Mouse (Mus musculus) embryonic facial prominence, embryonic 11.5 days (tissue): ENCODE data around the gene Nap1l1. TPM values are rescaled to one million over a fixed set of nuclear protein-coding genes. Genes with fewer than 3 reads are reported as not detected.

Source experiments
- ATAC-seq: fragments of 200-750 bp; cut with Nextera tagmentation; replicated peaks from 2 replicates; pipeline ENCODE4 v1.8.0; 2017; ENCODE audit warnings: low read depth; ENCODE audit not compliant: insufficient number of reproducible peaks, low FRiP score, low TSS enrichment
- DNase-seq: peaks from one replicate; pipeline ENCODE4 v3.0.0-alpha.2; 2015; ENCODE audit warnings: low spot score
- H3K27ac ChIP-seq: fragments of 300-500 bp; sonication (generic); replicated peaks from 2 replicates; pipeline ENCODE4 v1.5.1; 2014; ENCODE audit warnings: mild to moderate bottlenecking, low read depth, low read length, control low read depth
- H3K27me3 ChIP-seq: fragments of 300-500 bp; sonication (generic); 2 replicates; pipeline ENCODE4 v1.6.1; 2014; ENCODE audit warnings: mild to moderate bottlenecking, low read length, moderate library complexity, mixed read lengths; ENCODE audit not compliant: control insufficient read depth, insufficient read depth
- H3K36me3 ChIP-seq: fragments of 300-500 bp; sonication (generic); replicated peaks from 2 replicates; pipeline ENCODE4 v1.6.1; 2014; ENCODE audit warnings: low read depth, mild to moderate bottlenecking, low read length, moderate library complexity, mixed read lengths; ENCODE audit not compliant: control insufficient read depth, insufficient read depth
- H3K4me1 ChIP-seq: fragments of 300-500 bp; sonication (generic); 2 replicates; pipeline ENCODE4 v1.6.1; 2014; ENCODE audit warnings: low read length, mixed read lengths; ENCODE audit not compliant: control insufficient read depth, insufficient read depth
- H3K4me2 ChIP-seq: fragments of 300-500 bp; sonication (generic); 2 replicates; pipeline ENCODE4 v1.6.1; 2014; ENCODE audit warnings: low read depth, mild to moderate bottlenecking, control low read depth, low read length, moderate library complexity
- H3K4me3 ChIP-seq: fragments of 300-500 bp; sonication (generic); 2 replicates; pipeline ENCODE4 v1.5.1; 2014; ENCODE audit warnings: low read depth, low read length, control low read depth
- H3K9ac ChIP-seq: fragments of 300-500 bp; sonication (generic); replicated peaks from 2 replicates; pipeline ENCODE4 v1.6.1; 2014; ENCODE audit warnings: mild to moderate bottlenecking, control low read depth, low read length
- H3K9me3 ChIP-seq: fragments of 300-500 bp; sonication (generic); replicated peaks from 2 replicates; pipeline ENCODE4 v1.6.1; 2016; ENCODE audit warnings: mild to moderate bottlenecking, low read length, inconsistent platforms, mixed read lengths; ENCODE audit not compliant: control insufficient read depth
- WGBS: fragments of 180-500 bp; shearing (Covaris S2); extraction: QIAGEN DNeasy Blood & Tissue Kit; methylation state at CpG from one replicate; pipeline ENCODE4 v1.1.7; 2014; 5-methylcytosine and 5-hydroxymethylcytosine counted together
- polyA plus RNA-seq: library from polyadenylated mRNA; unstranded; fragments of >200 nt; fragmentation: Nextera tagmentation; extraction: Ambion mirVana; gene quantifications from 2 replicates; pipeline ENCODE4 v1.2.1, GENCODE M21; 2014

The Nap1l1 gene
- polyA plus RNA-seq, 1 experiment from 2014 or later, result 443 TPM

- H3K27ac ChIP-seq, result no peak overlapping the region
- DNase-seq, result no peak
- no peaks in the 10 kb centered on the region for H3K9me3 ChIP-seq
- H3K27me3 ChIP-seq, result no peaks in the 10 kb centered on the region
- 84% methylated on average over 10 of the region's 10 CpGs for WGBS
- no peaks in the 10 kb centered on the region for H3K36me3 ChIP-seq
- no peak overlapping the region for H3K4me2 ChIP-seq
- ATAC-seq, result no peak
- H3K9ac ChIP-seq, result no peak overlapping the region
- no peaks in the 10 kb centered on the region; the same call in none of the 2 replicates for H3K4me1 ChIP-seq
- no peak overlapping the region for H3K4me3 ChIP-seq
Observed at GRCm38 (mm10) chr10:111512036-111512568, 39.1 kb downstream of the Nap1l1 start.

- Histone ChIP-seq H3K4me2 (no peak overlapping the region), H3K27ac (no peak overlapping the region), H3K27me3 (no peaks in the 10 kb centered on the region), H3K36me3 (no peaks in the 10 kb centered on the region), H3K9me3 (no peaks in the 10 kb centered on the region), H3K4me1 (no peaks in the 10 kb centered on the region; the same call in none of the 2 replicates), H3K9ac (no peak overlapping the region), H3K4me3 (no peak overlapping the region)
- DNase-seq (no peak), ATAC-seq (no peak)
- 89% methylated on average over 5 of the region's 5 CpGs for WGBS
Observed at GRCm38 (mm10) chr10:111514282-111514885, 41.4 kb downstream of the Nap1l1 start.

GRCm38 (mm10) chr10:111515071-111516010 is 42.3 kb downstream of the Nap1l1 start:
- Histone ChIP-seq H3K4me1 (no peaks in the 10 kb centered on the region; the same call in none of the 2 replicates), H3K9me3 (no peaks in the 10 kb centered on the region), H3K27me3 (no peaks in the 10 kb centered on the region), H3K27ac (no peak overlapping the region), H3K4me2 (no peak overlapping the region), H3K4me3 (no peak overlapping the region), H3K36me3 (no peaks in the 10 kb centered on the region), H3K9ac (no peak overlapping the region)
- ATAC-seq, result no peak
- no peak for DNase-seq
- WGBS, result 81% methylated on average over 17 of the region's 17 CpGs

GRCm38 (mm10) chr10:111516172-111516588 is 43.2 kb downstream of the Nap1l1 start:
- ATAC-seq (0 out of 2 replicates have a peak, but pooled peaks have one; percentile 12), DNase-seq (no peak)
- 38% methylated on average over 13 of the region's 13 CpGs for WGBS

GRCm38 (mm10) chr10:111516804-111517436 is 43.9 kb downstream of the Nap1l1 start:
- DNase-seq (no peak), ATAC-seq (no peak)
- Histone ChIP-seq H3K4me3 (no peak overlapping the region), H3K4me2 (no peak overlapping the region), H3K9me3 (no peaks in the 10 kb centered on the region), H3K9ac (no peak overlapping the region), H3K27me3 (no peaks in the 10 kb centered on the region), H3K4me1 (no peaks in the 10 kb centered on the region; the same call in none of the 2 replicates), H3K36me3 (no peaks in the 10 kb centered on the region), H3K27ac (no peak overlapping the region)
- 84% methylated on average over 8 of the region's 8 CpGs for WGBS

More at GRCm38 (mm10) chr10:111516172-111516588, 43.2 kb downstream of the Nap1l1 start:
- H3K9ac ChIP-seq, result no peak overlapping the region
- no peaks in the 10 kb centered on the region for H3K27me3 ChIP-seq
- H3K4me3 ChIP-seq, result no peak overlapping the region
- no peaks in the 10 kb centered on the region for H3K9me3 ChIP-seq
- H3K4me2 ChIP-seq, result no peak overlapping the region
- H3K36me3 ChIP-seq, result no peaks in the 10 kb centered on the region
- H3K27ac ChIP-seq, result no peak overlapping the region
- H3K4me1 ChIP-seq, result no peaks in the 10 kb centered on the region; the same call in none of the 2 replicates

GRCm38 (mm10) chr10:111518350-111518749 is 45.3 kb downstream of the Nap1l1 start:
- no peak overlapping the region for H3K27ac ChIP-seq
- H3K36me3 ChIP-seq, result no peaks in the 10 kb centered on the region
- no peak overlapping the region for H3K9ac ChIP-seq
- no peaks in the 10 kb centered on the region for H3K9me3 ChIP-seq
- H3K4me2 ChIP-seq, result no peak overlapping the region
- ATAC-seq (no peak), DNase-seq (no peak)
- H3K27me3 ChIP-seq, result no peaks in the 10 kb centered on the region
- H3K4me3 ChIP-seq, result no peak overlapping the region
- 74% methylated on average over 4 of the region's 4 CpGs for WGBS
- no peaks in the 10 kb centered on the region; the same call in none of the 2 replicates for H3K4me1 ChIP-seq

- H3K36me3 ChIP-seq, result no peaks in the 10 kb centered on the region
- 41% methylated on average over 24 of the region's 24 CpGs for WGBS
- H3K9ac ChIP-seq, result no peak overlapping the region
- no peak for DNase-seq
- H3K4me1 ChIP-seq, result no peaks in the 10 kb centered on the region; the same call in none of the 2 replicates
- H3K4me3 ChIP-seq, result no peak overlapping the region
- no peaks in the 10 kb centered on the region for H3K27me3 ChIP-seq
- H3K4me2 ChIP-seq, result peak overlapping the region; percentile 19; the same call in 1 of the 2 replicates
- no peak for ATAC-seq
- H3K27ac ChIP-seq, result no peak overlapping the region
- no peaks in the 10 kb centered on the region for H3K9me3 ChIP-seq
Observed at GRCm38 (mm10) chr10:111519620-111520370, 46.8 kb downstream of the Nap1l1 start.
